Mouse (Mus musculus) brain, embryonic 14.5 days (tissue): ENCODE measurements at regions not wholly inside any gene's neighbourhood (a gene's known extent, or its start where the extent isn't known, plus 50 kb on each side); places are given as distances from the start of the nearest gene placed in this dataset.

Experiments used
- DNase-seq: peaks from one replicate; pipeline ENCODE4 v3.0.0-alpha.2; 2011; ENCODE audit warnings: low read depth
- CTCF ChIP-seq: fragments of 200-500 bp; IDR thresholded peaks from 2 replicates; pipeline ENCODE4 v1.5.1; 2012; ENCODE audit warnings: inconsistent platforms, mild to moderate bottlenecking, moderate library complexity, borderline replicate concordance; ENCODE audit not compliant: insufficient read depth, insufficient read length; ENCODE audit errors: extremely low read depth
- POLR2A ChIP-seq: fragments of 200-500 bp; IDR thresholded peaks from 2 replicates; pipeline ENCODE4 v1.6.1; 2012; ENCODE audit warnings: mild to moderate bottlenecking, inconsistent platforms, borderline replicate concordance; ENCODE audit not compliant: poor library complexity, insufficient read depth, insufficient read length, severe bottlenecking; ENCODE audit errors: extremely low read depth

- peak; percentile 41 for DNase-seq
- TF ChIP-seq POLR2A, result no peak
- TF ChIP-seq CTCF, result no peak
Observed at GRCm38 (mm10) chr8:87087451-87088095, 202.5 kb upstream of the N4bp1 start.

- DNase-seq, result peak; percentile 88
- TF ChIP-seq POLR2A (no peak), CTCF (no peak)
Observed at GRCm38 (mm10) chr8:87078260-87078659, 193.2 kb upstream of the N4bp1 start.

- TF ChIP-seq CTCF, result no peak
- TF ChIP-seq POLR2A, result no peak
- peak; percentile 28 for DNase-seq
Observed at GRCm38 (mm10) chr8:87075921-87076320, 190.9 kb upstream of the N4bp1 start.

GRCm38 (mm10) chr8:87071224-87071623 lies 186.2 kb upstream of the N4bp1 start:
- TF ChIP-seq POLR2A (no peak), CTCF (no peak)
- DNase-seq, result no peak

GRCm38 (mm10) chr8:87067106-87067505 lies 182.0 kb upstream of the N4bp1 start:
- TF ChIP-seq POLR2A, result no peak
- no peak for TF ChIP-seq CTCF
- DNase-seq, result no peak

- no peak for TF ChIP-seq POLR2A
- TF ChIP-seq CTCF, result no peak
- DNase-seq, result no peak
Observed at GRCm38 (mm10) chr8:87064768-87065167, 179.7 kb upstream of the N4bp1 start.

- DNase-seq, result peak; percentile 94
- no peak for TF ChIP-seq CTCF
- TF ChIP-seq POLR2A, result no peak
Observed at GRCm38 (mm10) chr8:87064250-87064747, 179.2 kb upstream of the N4bp1 start.

GRCm38 (mm10) chr8:87063588-87063987 lies 178.5 kb upstream of the N4bp1 start:
- no peak for TF ChIP-seq POLR2A
- no peak for TF ChIP-seq CTCF
- DNase-seq, result no peak

- no peak for TF ChIP-seq POLR2A
- TF ChIP-seq CTCF, result no peak
- peak; percentile 46 for DNase-seq
Observed at GRCm38 (mm10) chr8:87049746-87050145, 164.7 kb upstream of the N4bp1 start.

- no peak for TF ChIP-seq CTCF
- no peak for TF ChIP-seq POLR2A
- DNase-seq, result no peak
Observed at GRCm38 (mm10) chr8:87049196-87049595, 164.1 kb upstream of the N4bp1 start.

GRCm38 (mm10) chr8:87046590-87046989 lies 161.5 kb upstream of the N4bp1 start:
- TF ChIP-seq CTCF (no peak), POLR2A (no peak)
- peak; percentile 49 for DNase-seq

GRCm38 (mm10) chr8:87043016-87043415 lies 158.0 kb upstream of the N4bp1 start:
- TF ChIP-seq CTCF (no peak), POLR2A (no peak)
- no peak for DNase-seq

- DNase-seq, result peak; percentile 56
- TF ChIP-seq POLR2A (no peak), CTCF (no peak)
Observed at GRCm38 (mm10) chr8:87037620-87038380, 152.7 kb upstream of the N4bp1 start.
